Mouse (Mus musculus): ENCODE data around the gene Tns1. TPM values are rescaled to one million over a fixed set of nuclear protein-coding genes. Genes with fewer than 3 reads are reported as not detected.

The Tns1 gene
- total RNA-seq, 2 experiments from 2014 or later: 25.3 to 62.1 TPM

DNA sequence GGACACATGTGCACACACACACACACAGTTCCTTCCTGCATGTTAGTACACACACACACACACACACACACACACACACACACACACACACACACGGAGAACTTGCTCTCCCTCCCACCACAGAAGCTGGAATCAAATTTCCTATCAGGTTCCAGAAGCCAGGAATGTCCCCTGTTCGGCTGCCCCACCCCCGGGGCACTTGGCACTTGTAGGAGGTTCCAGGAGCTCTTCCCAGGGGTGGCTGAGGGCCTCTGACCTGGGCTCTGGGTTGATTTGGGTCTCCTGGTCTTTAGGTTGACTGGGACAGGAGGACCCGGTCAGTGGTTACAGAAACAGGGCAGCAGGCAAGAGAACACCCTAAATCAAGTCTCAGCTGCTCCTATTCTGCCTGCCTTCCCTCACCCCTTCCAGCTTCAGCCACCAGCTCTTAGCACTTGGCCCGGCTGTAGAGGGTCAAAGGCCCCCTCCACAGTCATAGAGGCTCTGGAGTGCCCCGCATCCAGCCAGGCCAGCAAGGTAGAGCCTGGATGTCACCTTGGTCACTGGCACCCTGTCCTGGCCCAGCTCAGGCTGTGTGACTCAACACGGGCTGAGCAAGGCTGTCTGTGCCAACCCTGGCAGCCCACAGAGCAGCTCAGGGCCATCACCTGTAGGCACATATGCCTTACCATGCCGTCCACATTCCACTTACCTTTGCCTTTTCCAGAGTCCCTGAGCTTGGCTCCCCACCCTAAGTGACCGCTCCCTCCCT, 55.0 kb downstream of the Tns1 start:
- no peak for ATAC-seq (replicated peaks; ENCODE audit: low FRiP score, low TSS enrichment, poor library complexity, severe bottlenecking)

DNA sequence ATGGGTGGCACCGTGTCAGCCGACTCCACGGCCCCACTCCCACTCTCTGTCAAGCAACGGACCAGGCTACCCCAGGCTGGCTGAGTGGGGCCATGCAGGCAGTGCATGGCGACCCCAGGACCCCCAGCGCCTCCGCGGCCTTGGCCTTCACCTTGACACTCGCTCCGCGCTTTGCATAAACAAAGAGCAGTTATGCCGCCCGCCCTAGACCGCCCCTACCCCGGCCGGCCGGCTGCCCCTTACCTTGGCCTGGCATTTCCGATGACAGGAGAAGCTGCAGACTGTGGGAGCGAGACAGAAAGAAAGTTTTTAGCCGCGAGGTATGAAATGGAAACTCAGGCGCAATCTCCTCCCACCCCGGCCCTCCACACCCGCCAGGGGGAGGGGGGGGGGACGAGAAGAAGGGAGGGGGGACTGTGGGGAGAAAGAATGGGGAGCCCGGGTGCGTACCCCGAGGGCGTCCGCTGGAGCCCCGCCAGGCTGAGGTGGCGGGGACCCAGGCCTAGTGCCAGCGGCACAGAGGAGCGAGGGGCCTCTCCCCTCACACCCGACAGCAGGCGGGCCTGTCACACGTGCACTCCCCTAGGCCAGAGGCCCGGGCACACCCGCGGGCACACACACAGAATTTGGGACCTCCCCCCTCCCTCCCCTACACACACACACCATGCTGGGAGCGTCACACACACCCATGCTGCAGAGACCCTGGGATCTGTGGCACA, 55.7 kb downstream of the Tns1 start:
- peak; percentile 48 for ATAC-seq (replicated peaks; ENCODE audit: low FRiP score, low TSS enrichment, poor library complexity, severe bottlenecking)

DNA sequence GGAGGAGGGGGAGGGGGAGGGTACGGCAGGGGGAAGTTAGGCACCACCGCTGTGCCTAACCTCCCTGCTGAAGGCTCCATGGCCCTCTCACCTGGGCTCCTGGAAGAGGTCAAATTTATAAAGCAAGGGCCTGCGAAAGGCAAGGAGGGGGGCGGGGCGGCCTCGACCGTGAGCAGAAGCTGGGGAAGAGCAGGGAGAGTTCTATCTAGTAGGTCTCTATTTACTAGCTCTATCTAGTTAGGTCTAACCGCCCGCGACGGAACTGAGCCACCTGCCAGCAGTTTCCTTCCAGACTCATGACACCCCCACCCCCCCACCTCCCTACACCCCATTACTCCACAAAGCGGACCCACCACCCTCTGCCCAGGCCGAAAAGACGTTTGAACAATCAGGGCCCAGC, 56.4 kb downstream of the Tns1 start:
- ATAC-seq (replicated peaks; ENCODE audit: low FRiP score, low TSS enrichment, poor library complexity, severe bottlenecking): peak; percentile 44; the same call in 1 of the 2 replicates

DNA sequence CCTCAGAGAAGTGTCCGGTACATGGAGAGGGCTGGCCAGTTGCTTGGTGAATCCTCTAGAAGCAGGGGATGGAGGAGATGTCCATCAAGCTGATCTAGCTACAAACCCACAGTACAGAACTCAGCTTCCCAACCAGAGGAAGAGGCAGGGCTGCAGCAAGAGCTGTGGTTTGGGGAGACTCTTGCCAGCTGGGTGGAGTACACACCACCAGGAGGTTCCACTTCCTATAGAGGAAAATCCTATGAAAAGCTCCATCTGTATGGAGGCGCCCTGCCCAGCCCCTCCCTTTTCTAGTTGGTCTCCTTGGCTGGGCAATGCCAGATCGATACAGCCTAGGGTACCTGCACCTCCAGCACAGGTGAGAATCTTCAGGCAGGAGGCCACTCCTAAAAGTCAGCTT, 57.7 kb downstream of the Tns1 start:
- ATAC-seq (replicated peaks; ENCODE audit: low FRiP score, low TSS enrichment, poor library complexity, severe bottlenecking): no peak

DNA sequence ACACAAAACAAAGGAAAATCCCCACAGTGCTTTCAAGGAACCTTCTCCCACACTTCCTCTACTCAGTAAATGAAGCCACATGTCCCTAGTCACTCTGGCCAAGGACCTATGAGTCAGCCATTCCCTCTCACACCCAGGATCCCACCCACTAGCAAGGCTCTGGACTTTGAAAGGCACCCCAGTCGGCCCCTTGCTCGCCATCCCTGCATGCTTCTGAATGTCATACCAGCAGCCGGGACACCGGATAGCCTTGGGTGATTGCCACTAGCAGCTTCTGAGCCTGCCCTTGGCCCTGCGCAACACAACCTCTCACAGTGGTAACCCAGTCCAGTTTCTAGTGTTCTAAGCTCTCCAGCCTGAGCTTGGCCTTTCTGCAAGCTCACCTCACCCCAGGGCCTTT, 58.2 kb downstream of the Tns1 start:
- no peak for ATAC-seq (replicated peaks; ENCODE audit: low FRiP score, low TSS enrichment, poor library complexity, severe bottlenecking)

DNA sequence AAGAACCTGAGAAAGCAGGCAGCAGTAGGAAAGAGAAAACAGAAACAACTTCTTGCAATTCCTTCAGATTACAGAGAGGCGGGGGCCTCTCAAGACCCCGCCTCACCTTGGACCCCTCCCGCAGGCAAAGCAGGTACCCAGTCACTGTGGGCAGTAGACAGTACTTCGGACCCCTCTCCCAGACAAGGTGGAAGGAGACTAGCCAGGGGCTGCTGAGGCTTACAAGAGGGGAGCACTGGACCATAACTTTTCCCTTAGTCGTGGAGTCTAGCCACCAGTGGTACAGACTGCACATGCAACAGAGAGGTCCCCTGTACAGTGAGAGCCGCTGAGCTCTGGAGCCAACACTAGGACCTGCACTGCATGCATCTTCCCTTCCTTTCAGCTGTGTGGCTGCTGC, 64.2 kb downstream of the Tns1 start:
- no peak for ATAC-seq (replicated peaks; ENCODE audit: low FRiP score, low TSS enrichment, poor library complexity, severe bottlenecking)

DNA sequence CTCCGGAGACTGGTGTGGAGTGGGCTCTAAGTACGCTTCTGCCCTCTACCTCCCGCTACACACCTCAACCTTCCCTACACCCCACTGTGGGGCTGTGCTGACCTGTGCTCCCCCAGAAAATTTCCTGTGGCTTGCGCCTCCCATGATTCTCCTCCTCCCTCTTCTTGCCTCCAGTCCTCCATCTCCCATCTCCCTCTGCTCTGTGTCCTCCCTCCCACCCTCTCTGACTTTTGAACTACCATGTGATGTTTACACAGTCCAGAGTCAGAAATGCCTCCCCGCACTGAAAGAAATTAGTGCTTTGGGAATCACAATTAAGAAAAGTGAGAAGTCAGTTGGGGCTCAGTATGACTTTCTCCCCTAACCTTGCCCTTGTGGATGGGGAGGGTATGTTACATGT, 64.7 kb downstream of the Tns1 start:
- no peak for ATAC-seq (replicated peaks; ENCODE audit: low FRiP score, low TSS enrichment, poor library complexity, severe bottlenecking)

DNA sequence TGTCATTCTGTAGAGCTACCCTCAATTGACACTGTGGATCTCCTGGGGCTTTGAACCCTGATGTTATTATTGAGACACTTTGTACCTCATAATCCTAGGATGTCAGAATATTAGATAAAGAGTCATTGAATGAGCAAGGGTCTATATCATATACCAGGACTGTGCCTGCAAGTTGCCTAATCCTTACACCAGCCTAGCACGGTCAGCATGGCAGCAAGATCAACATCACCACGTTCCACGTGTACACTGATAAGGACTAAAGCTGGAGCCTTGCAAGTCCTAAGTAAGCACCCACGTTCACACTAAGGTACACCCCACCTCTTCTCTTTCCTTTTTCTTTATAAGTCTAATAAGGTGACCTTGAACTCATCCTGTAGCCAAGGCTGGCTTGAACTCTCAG, 65.5 kb downstream of the Tns1 start:
- ATAC-seq (replicated peaks; ENCODE audit: low FRiP score, low TSS enrichment, poor library complexity, severe bottlenecking): no peak

DNA sequence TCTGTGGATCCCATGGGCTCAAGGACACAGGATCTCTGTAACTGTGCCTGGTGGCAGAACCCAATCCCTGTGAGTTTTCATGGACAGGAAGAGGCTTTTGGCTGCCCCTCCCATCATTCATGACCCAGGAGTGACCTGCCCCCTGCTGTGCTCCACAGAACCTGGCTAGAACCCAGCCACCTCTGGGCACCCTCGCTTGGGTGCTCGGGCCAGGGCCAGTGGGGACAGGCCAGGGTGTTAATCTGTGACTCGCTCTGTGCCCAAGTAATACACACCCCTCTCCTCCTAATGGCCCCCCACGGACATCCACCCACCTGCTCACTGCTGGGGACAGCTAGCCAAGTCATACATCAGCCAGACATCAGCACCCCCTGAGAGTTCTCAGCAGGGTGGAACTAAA, 65.9 kb downstream of the Tns1 start:
- no peak for ATAC-seq (replicated peaks; ENCODE audit: low FRiP score, low TSS enrichment, poor library complexity, severe bottlenecking)

DNA sequence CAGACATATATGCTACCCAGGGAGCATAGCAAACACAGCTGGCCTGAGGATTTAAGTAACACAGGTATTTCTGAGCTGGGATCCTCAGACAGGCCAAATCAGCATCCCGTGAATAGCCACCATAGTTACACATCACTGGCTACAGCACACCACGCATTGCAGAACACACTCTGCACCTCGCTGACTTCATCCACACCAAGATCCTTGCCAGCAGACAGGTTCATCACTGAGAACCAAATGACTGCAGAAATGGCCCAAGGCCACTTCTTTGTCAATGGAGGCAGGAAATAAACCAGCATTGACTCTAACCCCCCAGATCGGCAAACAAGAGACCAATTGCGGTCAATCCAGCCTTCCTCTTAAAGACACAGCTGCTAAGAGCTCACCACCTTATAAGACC, 66.7 kb downstream of the Tns1 start:
- ATAC-seq (replicated peaks; ENCODE audit: low FRiP score, low TSS enrichment, poor library complexity, severe bottlenecking): no peak

DNA sequence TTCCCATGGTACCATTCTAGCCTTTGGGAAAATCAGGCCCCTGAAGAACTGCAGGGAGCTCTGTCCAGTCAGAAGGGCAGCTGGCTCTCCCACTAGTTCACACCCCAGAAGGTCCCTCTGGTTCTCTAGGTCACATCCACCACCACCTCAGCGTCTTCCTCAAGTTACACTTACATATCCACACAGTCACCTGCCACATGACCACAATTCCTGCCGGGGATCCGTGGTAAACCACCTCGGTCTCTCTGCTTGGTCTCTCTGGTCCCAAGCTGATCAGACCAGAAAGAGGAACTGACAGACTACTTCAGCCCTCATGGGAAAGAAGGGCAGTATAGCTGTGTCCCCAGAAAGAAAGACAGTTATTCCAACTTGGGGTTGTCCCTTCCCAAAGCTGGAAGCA, 68.7 kb downstream of the Tns1 start:
- no peak for ATAC-seq (replicated peaks; ENCODE audit: low FRiP score, low TSS enrichment, poor library complexity, severe bottlenecking)

DNA sequence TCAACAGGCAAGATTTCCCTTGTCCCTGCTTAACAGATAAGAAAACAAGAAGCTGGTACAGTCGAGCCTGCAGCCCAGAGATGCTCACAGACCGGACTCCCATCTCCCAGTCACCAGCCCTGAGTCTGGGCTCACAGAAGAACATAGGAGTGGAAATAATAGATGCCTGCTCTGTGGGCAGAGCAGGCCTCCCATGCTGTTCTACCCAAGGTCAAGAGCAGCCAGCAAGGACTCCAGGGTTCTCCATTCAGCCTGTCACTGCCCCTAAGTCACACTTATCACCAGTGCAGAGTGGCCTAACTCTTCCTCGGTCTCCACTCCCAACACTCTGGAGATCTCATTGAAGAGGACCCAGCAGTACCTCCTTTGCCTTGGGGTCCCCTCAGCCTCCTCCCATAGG, 69.8 kb downstream of the Tns1 start:
- ATAC-seq (replicated peaks; ENCODE audit: low FRiP score, low TSS enrichment, poor library complexity, severe bottlenecking): no peak

DNA sequence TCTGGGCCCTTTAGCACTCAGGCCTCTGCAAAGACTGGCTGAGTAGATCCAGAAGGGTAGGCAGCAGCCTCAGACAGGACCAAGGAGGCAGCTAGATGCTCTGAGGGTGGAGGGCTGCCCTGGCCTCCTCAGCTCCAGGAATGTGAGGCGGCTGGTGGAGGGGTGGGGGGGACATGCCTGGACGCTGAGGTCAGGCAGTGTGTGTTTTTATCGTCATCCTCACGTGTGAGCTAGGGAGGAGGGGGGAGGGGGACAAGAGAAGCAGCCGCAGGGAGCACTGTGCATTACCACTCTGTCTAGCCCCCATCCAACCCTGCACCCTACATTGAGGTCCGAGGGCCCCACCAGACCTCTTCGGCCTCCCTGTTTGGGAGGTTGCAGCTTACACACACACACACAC, 70.2 kb downstream of the Tns1 start:
- ATAC-seq (replicated peaks; ENCODE audit: low FRiP score, low TSS enrichment, poor library complexity, severe bottlenecking): no peak

DNA sequence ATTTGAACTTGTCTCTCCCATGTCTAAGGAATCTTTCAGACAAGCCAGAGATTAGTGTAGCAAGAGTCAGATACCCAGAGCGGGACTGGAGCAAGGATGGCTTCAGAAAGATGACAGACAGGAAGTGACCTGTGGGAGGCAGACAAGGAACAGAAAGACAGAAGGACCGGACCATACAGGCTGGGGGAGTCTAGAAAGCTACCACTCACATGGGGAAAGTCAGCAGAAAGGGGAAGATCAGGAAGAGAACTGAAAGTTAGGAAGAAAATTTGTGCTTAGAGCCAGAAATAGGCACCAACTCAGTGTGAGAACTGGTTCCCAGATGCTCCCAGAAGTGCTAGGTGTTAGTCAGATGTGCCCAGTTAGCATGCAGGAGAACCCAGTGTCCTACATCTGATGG, 71.2 kb downstream of the Tns1 start:
- ATAC-seq (replicated peaks; ENCODE audit: low FRiP score, low TSS enrichment, poor library complexity, severe bottlenecking): no peak

DNA sequence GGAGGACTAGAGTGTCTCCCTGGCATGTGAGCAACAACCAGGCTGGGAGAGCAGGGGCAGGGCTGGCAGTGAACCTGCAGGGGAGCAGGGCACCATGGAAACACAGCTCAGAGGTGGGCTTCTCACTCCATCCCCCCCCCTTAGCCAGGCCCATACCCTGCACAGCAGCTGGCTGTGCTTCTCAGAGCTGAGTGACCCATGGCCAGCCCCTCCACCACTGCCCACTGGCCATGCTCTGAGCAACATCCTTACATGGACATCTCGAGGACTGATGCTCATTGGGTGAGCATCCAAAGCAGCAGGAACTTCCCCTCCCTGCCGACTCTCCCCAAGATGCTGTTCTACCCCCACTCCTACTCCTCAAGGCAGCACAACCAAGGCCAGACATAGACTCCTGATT, 72.9 kb downstream of the Tns1 start:
- ATAC-seq (replicated peaks; ENCODE audit: low FRiP score, low TSS enrichment, poor library complexity, severe bottlenecking): 0 out of 2 replicates have a peak, but pooled peaks have one; percentile 7

DNA sequence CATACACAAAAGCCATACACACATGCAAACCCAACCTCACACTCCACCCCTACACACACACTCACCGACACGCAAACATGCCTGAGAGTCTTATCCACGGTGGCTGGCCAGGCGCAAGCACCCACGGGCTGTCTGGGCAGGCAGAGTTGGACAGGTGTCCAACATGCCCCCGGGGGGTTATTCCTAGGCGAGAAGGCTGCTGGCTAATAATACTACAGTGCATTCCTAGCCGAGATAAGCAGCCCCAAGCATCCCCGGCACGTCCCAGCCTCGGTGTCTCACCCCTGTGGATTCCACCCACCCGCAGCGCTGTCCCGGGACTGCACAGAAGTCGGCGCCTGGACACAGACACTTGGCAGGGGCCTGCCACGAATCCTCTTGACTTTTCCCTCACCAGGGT, 74.8 kb downstream of the Tns1 start:
- no peak for ATAC-seq (replicated peaks; ENCODE audit: low FRiP score, low TSS enrichment, poor library complexity, severe bottlenecking)

DNA sequence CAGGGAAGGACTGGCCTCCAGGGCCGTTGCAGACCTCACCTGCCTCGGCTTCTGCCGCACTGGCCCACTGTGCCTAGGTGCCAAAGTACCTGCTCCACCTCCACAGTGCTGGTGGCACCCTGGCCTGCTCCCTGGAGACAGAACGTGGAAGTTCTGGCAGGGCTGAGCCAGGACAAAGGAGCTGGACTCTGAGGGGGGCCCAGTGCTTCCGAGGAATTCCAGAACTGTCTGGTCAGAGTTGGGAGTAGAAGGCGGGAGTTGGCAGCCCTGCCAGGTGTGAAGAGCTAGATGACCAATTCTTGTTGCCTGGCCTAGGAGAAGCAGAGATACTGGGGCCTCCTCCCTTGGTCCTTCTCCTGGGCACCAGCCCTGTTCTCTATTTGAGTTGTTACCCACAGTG, 76.5 kb downstream of the Tns1 start:
- ATAC-seq (replicated peaks; ENCODE audit: low FRiP score, low TSS enrichment, poor library complexity, severe bottlenecking): no peak

DNA sequence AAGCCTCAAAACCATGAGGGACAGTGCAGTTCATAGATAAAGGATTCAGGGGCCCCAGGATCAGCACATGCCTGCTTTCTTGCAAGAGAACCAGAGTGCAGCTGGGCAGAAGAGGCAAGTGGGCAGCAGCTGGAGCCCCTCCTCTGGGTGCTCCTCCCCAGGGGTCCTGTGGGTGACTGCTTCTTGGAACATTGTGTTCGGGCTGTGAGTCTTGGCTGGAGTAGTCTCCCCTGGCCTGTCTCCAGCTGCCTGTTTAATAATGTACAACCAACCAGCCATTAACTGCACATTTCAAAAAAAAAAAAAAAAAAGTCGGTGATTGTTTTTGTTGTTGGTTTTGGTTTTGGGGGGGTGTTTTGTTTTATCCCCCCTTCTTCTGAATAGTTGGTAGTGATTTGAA, 76.9 kb downstream of the Tns1 start:
- ATAC-seq (replicated peaks; ENCODE audit: low FRiP score, low TSS enrichment, poor library complexity, severe bottlenecking): no peak

DNA sequence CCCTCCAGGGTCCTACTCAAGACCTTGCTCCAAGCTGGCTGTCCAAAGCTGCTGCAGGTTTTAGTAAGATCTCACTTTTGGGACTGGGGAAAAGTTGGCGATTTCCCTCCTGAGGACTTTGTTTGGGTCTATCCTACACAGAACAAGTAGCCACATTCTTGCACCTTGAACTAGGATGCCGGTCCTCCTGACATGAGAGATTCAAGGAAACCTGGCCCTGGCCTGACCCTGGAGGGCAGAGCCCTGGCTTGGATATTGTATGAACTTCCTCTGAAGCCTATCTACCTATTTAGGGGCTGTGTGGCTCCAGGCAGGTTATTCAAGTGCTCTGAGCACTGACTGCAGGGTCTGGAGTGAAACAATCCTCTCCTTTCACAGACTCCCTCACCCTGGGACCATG, 79.2 kb downstream of the Tns1 start:
- no peak for ATAC-seq (replicated peaks; ENCODE audit: low FRiP score, low TSS enrichment, poor library complexity, severe bottlenecking)

DNA sequence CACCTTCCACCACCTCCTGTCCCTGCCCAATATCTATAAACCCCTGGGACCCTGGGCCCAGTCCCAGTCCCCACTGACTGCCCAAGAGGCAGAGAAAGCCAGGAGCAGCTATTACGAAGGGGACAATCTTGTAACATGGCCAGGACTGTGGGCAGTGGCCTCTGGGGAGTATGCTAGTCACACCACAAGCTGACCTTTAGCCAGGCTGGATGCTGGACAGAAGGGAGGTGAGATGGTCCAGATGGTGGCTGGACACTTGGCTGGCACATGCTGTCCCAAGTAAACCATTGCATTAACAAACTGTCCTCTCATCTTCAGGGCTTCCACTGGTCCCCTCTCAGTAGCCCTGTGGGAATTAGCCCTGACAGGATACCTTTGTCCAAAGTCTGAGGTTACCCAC, 79.8 kb downstream of the Tns1 start:
- ATAC-seq (replicated peaks; ENCODE audit: low FRiP score, low TSS enrichment, poor library complexity, severe bottlenecking): no peak

DNA sequence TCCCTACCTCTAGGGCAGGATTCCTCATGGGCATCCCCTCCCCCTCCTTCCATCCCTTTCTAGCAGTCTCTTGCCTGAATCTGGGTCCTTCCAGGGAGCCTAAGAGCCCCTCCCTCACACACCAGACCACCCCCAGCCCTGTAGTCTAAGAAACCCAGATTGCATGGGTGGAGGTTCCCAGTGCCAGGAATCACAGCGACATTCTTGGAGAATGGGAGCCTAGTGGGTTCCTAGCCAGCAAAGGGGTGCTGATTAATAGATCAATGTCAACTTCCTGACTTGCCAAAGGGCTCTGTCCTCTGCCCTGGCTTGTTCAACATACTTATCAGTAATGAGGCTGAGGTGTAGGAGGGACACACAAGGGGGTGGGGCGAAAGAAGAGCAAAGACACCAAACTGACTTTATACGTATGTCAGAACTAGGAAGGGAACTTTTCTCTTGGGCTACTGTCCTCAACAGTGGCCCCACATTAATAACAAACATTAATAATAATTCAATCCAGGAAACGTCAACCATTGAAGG, 80.6 kb downstream of the Tns1 start:
- ATAC-seq (replicated peaks; ENCODE audit: low FRiP score, low TSS enrichment, poor library complexity, severe bottlenecking): peak; percentile 72
